10 mouse cellular contexts compared by ENCODE assay signal in genomic region chr2:74735851-74736687, GRCm38 (mm10). TPM values are rescaled to one million over a fixed set of nuclear protein-coding genes. Genes with fewer than 3 reads are reported as not detected.
A peak's percentile ranks its signal among the peaks of the same experiment; 100 is the strongest.
DNase-seq lines count a peak whose midpoint lies in the region; ATAC-seq and TF ChIP-seq lines count a peak whose summit lies in the region.
"Had no signal": no experiment of that assay in that cellular context is flagged by ENCODE, and none has a peak within 500 bp of the region (broad histone marks: within the 10 kb centered on the region; RNA-seq: fewer than 3 reads in every experiment).

No protein-coding gene starts in this region.

- H3K9ac ChIP-seq in liver, embryonic 11.5 days (ENCODE audit: low read depth, low read length): no peak overlapping the region
- H3K9ac ChIP-seq in forebrain, embryonic 13.5 days: no peak overlapping the region
- no peak overlapping the region for H3K9ac ChIP-seq in intestine, postnatal 0 days (ENCODE audit: low read depth, low read length)
- H3K9ac ChIP-seq in neural tube, embryonic 13.5 days: peak overlapping the region; percentile 86

- no peak for ATAC-seq in liver, embryonic 11.5 days (replicated peaks; ENCODE audit: low FRiP score)
- no peak for ATAC-seq in forebrain, embryonic 13.5 days
- ATAC-seq in intestine, postnatal 0 days: no peak
- no peak for ATAC-seq in neural tube, embryonic 13.5 days (ENCODE audit: low read depth)

- H3K27ac ChIP-seq in liver, embryonic 11.5 days (ENCODE audit: low read depth, low read length): no peak overlapping the region
- no peak overlapping the region for H3K27ac ChIP-seq in forebrain, embryonic 13.5 days
- no peak overlapping the region for H3K27ac ChIP-seq in intestine, postnatal 0 days (ENCODE audit: low read depth, low read length)
- H3K27ac ChIP-seq in neural tube, embryonic 13.5 days (replicated peaks): peak overlapping the region; percentile 99

- peak; percentile 42 for DNase-seq in liver, embryonic 11.5 days (ENCODE audit: low spot score)
- DNase-seq in liver: no peak
- no peak for DNase-seq in cerebellum, adult 9-10 months
- DNase-seq in gastrocnemius, postnatal 4 days (ENCODE audit: low spot score in 2 of 2): no peak
- no peak for DNase-seq in urinary bladder, postnatal 14 days (ENCODE audit: low spot score)
- DNase-seq: left cerebral cortex, postnatal 4 days had no signal

- H3K9me3 ChIP-seq in liver, embryonic 11.5 days (ENCODE audit: control insufficient read depth, low read length): no peaks in the 10 kb centered on the region
- no peaks in the 10 kb centered on the region for H3K9me3 ChIP-seq in forebrain, embryonic 13.5 days (replicated peaks)
- H3K9me3 ChIP-seq in intestine, postnatal 0 days (ENCODE audit: control insufficient read depth): no peaks in the 10 kb centered on the region
- no peaks in the 10 kb centered on the region for H3K9me3 ChIP-seq in neural tube, embryonic 13.5 days

- H3K27me3 ChIP-seq in liver, embryonic 11.5 days (replicated peaks; ENCODE audit: control insufficient read depth, insufficient read depth, low read length): peaks cover 100% of the 10 kb centered on the region
- H3K27me3 ChIP-seq in forebrain, embryonic 13.5 days: peaks cover 100% of the 10 kb centered on the region
- H3K27me3 ChIP-seq in intestine, postnatal 0 days (replicated peaks; ENCODE audit: control insufficient read depth, insufficient read depth, low read length): peaks cover 90% of the 10 kb centered on the region
- H3K27me3 ChIP-seq in neural tube, embryonic 13.5 days: no peaks in the 10 kb centered on the region

- peak overlapping the region; percentile 32 for H3K4me2 ChIP-seq in liver, embryonic 11.5 days
- no peak overlapping the region for H3K4me2 ChIP-seq in forebrain, embryonic 13.5 days
- peak overlapping the region; percentile 31 for H3K4me2 ChIP-seq in intestine, postnatal 0 days (replicated peaks; ENCODE audit: low read depth)
- H3K4me2 ChIP-seq in neural tube, embryonic 13.5 days: peak overlapping the region; percentile 68

- H3K4me1 ChIP-seq in liver, embryonic 11.5 days (replicated peaks; ENCODE audit: control insufficient read depth, insufficient read depth, low read length): no peaks in the 10 kb centered on the region; the same call in 1 of the 2 replicates
- peaks cover 4% of the 10 kb centered on the region for H3K4me1 ChIP-seq in forebrain, embryonic 13.5 days
- no peaks in the 10 kb centered on the region for H3K4me1 ChIP-seq in intestine, postnatal 0 days (replicated peaks; ENCODE audit: control insufficient read depth, insufficient read depth, low read length)
- H3K4me1 ChIP-seq in neural tube, embryonic 13.5 days (replicated peaks): peaks cover 100% of the 10 kb centered on the region

- H3K36me3 ChIP-seq in liver, embryonic 11.5 days (ENCODE audit: control insufficient read depth, insufficient read depth, low read length): no peaks in the 10 kb centered on the region
- H3K36me3 ChIP-seq in forebrain, embryonic 13.5 days (ENCODE audit: poor library complexity, severe bottlenecking): no peaks in the 10 kb centered on the region
- no peaks in the 10 kb centered on the region; the same call in 1 of the 2 replicates for H3K36me3 ChIP-seq in intestine, postnatal 0 days (ENCODE audit: control insufficient read depth, insufficient read depth)
- H3K36me3 ChIP-seq in neural tube, embryonic 13.5 days: peaks cover 11% of the 10 kb centered on the region

- 2% methylated on average over 42 of the region's 42 CpGs for WGBS in liver, embryonic 11.5 days
- under 1% methylated on average over 42 of the region's 42 CpGs for WGBS in forebrain, embryonic 13.5 days
- 19% methylated on average over 42 of the region's 42 CpGs for WGBS in intestine, postnatal 0 days
- WGBS in neural tube, embryonic 13.5 days: under 1% methylated on average over 42 of the region's 42 CpGs

- TF ChIP-seq CTCF in intestine, postnatal 0 days (IDR thresholded peaks at IDR 0.05; ENCODE audit: low read depth): no peak

- peak overlapping the region; percentile 19; the same call in 1 of the 2 replicates for H3K4me3 ChIP-seq in liver, embryonic 11.5 days (ENCODE audit: low read depth, low read length)
- H3K4me3 ChIP-seq in forebrain, embryonic 13.5 days: 0 out of 2 replicates have a peak overlapping the region, but pooled peaks have one; percentile 7
- H3K4me3 ChIP-seq in intestine, postnatal 0 days (ENCODE audit: low read depth, low read length): peak overlapping the region; percentile 7; the same call in 1 of the 2 replicates
- H3K4me3 ChIP-seq in neural tube, embryonic 13.5 days: peak overlapping the region; percentile 38

RNA-seq across cellular contexts. Expression of gene Gm28230, which starts 9.5 kb away (rescaled TPM):
- not detected in 2 replicates for polyA plus RNA-seq in liver, embryonic 11.5 days (2014; fragmentation: Nextera tagmentation; extraction: Ambion mirVana)
- not detected in 2 replicates for polyA plus RNA-seq in forebrain, embryonic 13.5 days (2015; fragmentation: Nextera tagmentation; extraction: Ambion mirVana)
- polyA plus RNA-seq in intestine, postnatal 0 days (2015; fragmentation: Nextera tagmentation; extraction: Ambion mirVana): 0.17 TPM in 1 of 2 replicates, not detected in the other
- 2.2 and 2.4 TPM in 2 replicates for polyA plus RNA-seq in neural tube, embryonic 13.5 days (2015; fragmentation: Nextera tagmentation; extraction: Ambion mirVana)
- under 1 TPM; 0.47 to 0.74 TPM for total RNA-seq in gastrocnemius, postnatal 4 days (2021)
- total RNA-seq: left cerebral cortex, postnatal 4 days had no signal
- polyA plus RNA-seq: thymus, postnatal 0 days had no signal

RNA-seq across cellular contexts. Expression of gene Hoxd4, which starts 24.3 kb away (rescaled TPM):
- 0.14 and 0.18 TPM in 2 replicates for polyA plus RNA-seq in liver, embryonic 11.5 days (2014; fragmentation: Nextera tagmentation; extraction: Ambion mirVana)
- not detected in 2 replicates for polyA plus RNA-seq in forebrain, embryonic 13.5 days (2015; fragmentation: Nextera tagmentation; extraction: Ambion mirVana)
- 0.20 and 0.51 TPM in 2 replicates for polyA plus RNA-seq in intestine, postnatal 0 days (2015; fragmentation: Nextera tagmentation; extraction: Ambion mirVana)
- 6.9 and 7.2 TPM in 2 replicates for polyA plus RNA-seq in neural tube, embryonic 13.5 days (2015; fragmentation: Nextera tagmentation; extraction: Ambion mirVana)
- total RNA-seq in gastrocnemius, postnatal 4 days (2021): 1 to 10 TPM; 4.1 to 6.1 TPM
- total RNA-seq: left cerebral cortex, postnatal 4 days had no signal
- polyA plus RNA-seq: thymus, postnatal 0 days had no signal

RNA-seq across cellular contexts. Expression of gene Hoxd3, which starts 24.3 kb away (rescaled TPM):
- polyA plus RNA-seq in liver, embryonic 11.5 days (2014; fragmentation: Nextera tagmentation; extraction: Ambion mirVana): 0.47 and 0.87 TPM in 2 replicates
- not detected in 2 replicates for polyA plus RNA-seq in forebrain, embryonic 13.5 days (2015; fragmentation: Nextera tagmentation; extraction: Ambion mirVana)
- 3.2 and 3.3 TPM in 2 replicates for polyA plus RNA-seq in intestine, postnatal 0 days (2015; fragmentation: Nextera tagmentation; extraction: Ambion mirVana)
- polyA plus RNA-seq in neural tube, embryonic 13.5 days (2015; fragmentation: Nextera tagmentation; extraction: Ambion mirVana): 24.2 and 33.8 TPM in 2 replicates
- total RNA-seq in gastrocnemius, postnatal 4 days (2021): under 1 TPM in 1 of 2 experiments, not detected in 1; 0.12 TPM
- total RNA-seq: left cerebral cortex, postnatal 4 days had no signal

RNA-seq across cellular contexts. Expression of gene Hoxd1, which starts 26.7 kb away (rescaled TPM):
- polyA plus RNA-seq in liver, embryonic 11.5 days (2014; fragmentation: Nextera tagmentation; extraction: Ambion mirVana): 0.11 TPM in 1 of 2 replicates, not detected in the other
- polyA plus RNA-seq in forebrain, embryonic 13.5 days (2015; fragmentation: Nextera tagmentation; extraction: Ambion mirVana): not detected in 2 replicates
- polyA plus RNA-seq in intestine, postnatal 0 days (2015; fragmentation: Nextera tagmentation; extraction: Ambion mirVana): not detected in 2 replicates
- polyA plus RNA-seq in neural tube, embryonic 13.5 days (2015; fragmentation: Nextera tagmentation; extraction: Ambion mirVana): 6.4 and 9.0 TPM in 2 replicates
- total RNA-seq in gastrocnemius, postnatal 4 days (2021): under 1 TPM in 1 of 2 experiments, not detected in 1; 0.20 TPM
- total RNA-seq: left cerebral cortex, postnatal 4 days had no signal
- polyA plus RNA-seq: thymus, postnatal 0 days had no signal

RNA-seq across cellular contexts. Expression of gene Hoxd8, which starts 31.7 kb away (rescaled TPM):
- 0.82 and 1.2 TPM in 2 replicates for polyA plus RNA-seq in liver, embryonic 11.5 days (2014; fragmentation: Nextera tagmentation; extraction: Ambion mirVana)
- polyA plus RNA-seq in forebrain, embryonic 13.5 days (2015; fragmentation: Nextera tagmentation; extraction: Ambion mirVana): not detected in 2 replicates
- polyA plus RNA-seq in intestine, postnatal 0 days (2015; fragmentation: Nextera tagmentation; extraction: Ambion mirVana): 2.2 and 2.7 TPM in 2 replicates
- 17.4 and 22.8 TPM in 2 replicates for polyA plus RNA-seq in neural tube, embryonic 13.5 days (2015; fragmentation: Nextera tagmentation; extraction: Ambion mirVana)
- 10 to 100 TPM; 35.9 to 41.6 TPM for total RNA-seq in gastrocnemius, postnatal 4 days (2021)
